Mouse (Mus musculus): ENCODE data around the gene Nadk.

DNA sequence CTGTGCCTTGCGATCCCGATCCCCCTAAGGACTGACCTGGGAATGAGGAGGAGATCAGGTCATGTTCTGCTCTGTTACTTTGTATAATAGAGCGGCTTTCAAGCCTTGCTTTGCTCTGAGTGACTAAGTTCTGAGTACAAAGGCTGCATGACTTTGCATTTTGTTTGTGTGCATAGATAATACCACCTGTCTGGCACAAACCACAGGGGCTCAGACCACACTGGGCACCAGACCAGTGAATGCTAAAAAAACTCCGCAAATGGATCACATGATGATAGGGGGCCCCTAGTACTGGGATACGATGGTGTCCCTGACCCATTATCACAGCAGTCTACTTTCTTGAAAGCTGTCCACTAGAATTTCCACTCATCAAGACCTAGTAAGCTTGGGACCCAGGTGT is 34.4 kb downstream of the Nadk start:
- TF ChIP-seq POLR2A (IDR thresholded peaks at IDR 0.05; ENCODE audit: insufficient read depth, low read depth, low read length) (no peak), CTCF (IDR thresholded peaks at IDR 0.05) (no peak), EP300 (IDR thresholded peaks at IDR 0.05; ENCODE audit: insufficient read depth, low read depth, low read length) (no peak)
